Mouse (Mus musculus): Measurements from ENCODE around the gene Tmem41b.
A peak's percentile ranks its signal among the peaks of the same experiment; 100 is the strongest.
"Not testable (repeated sequence)": the region's sequence is repeated elsewhere in the genome, so short reads cannot be mapped to it uniquely, and the experiment has no call there.

Gene Tmem41b

DNA sequence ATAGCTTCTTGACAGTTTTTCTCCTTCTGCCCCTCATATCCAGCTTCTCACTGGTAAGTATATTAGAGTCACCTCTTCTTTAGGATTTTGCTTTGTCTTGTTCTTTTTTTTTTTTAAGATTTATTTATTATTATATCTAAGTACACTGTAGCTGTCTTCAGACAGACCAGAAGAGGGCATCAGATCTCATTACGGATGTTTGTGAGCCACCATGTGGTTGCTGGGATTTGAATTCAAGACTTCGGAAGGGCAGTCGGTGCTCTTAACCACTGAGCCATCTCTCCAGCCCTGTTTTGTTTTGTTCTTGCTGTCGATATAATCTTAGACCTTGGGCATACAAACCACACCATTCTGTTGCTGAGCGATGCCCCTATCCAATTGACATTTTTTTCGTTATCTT is at the start of gene Tmem41b:
Tmem41b (minus strand) TSS at position 155 of the 400 bp plus-strand sequence.
- DNase-seq (ENCODE audit: extremely low spot score) = not testable (repeated sequence)

DNA sequence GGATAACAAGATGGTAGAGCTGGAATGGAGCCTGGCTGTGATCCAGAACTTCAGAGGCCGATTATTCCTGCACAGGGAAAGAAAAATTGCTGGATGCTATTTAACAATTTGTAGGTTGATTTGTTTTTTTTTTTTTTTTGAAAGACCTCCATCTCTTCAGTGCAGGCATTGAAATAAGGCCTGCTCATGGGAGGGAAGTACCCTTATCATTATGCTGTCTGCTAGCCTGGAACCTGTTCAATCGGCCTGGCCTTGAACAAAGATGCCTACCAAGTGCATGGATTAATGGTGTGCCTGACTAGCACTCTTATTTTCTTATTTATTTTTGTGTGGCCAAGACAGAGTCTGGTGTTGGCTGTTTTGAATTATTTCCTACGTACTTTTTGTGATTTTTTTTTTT is 43.6 kb upstream of the Tmem41b start:
- no peak for DNase-seq (ENCODE audit: extremely low spot score)

GRCm38 (mm10) chr7:110028826-110029225 is 42.1 kb upstream of the Tmem41b start:
- DNase-seq (ENCODE audit: extremely low spot score) = no peak

- no peak for DNase-seq (ENCODE audit: extremely low spot score)
These were observed 39.9 kb upstream of the Tmem41b start for GRCm38 (mm10) chr7:110026594-110026993.

DNA sequence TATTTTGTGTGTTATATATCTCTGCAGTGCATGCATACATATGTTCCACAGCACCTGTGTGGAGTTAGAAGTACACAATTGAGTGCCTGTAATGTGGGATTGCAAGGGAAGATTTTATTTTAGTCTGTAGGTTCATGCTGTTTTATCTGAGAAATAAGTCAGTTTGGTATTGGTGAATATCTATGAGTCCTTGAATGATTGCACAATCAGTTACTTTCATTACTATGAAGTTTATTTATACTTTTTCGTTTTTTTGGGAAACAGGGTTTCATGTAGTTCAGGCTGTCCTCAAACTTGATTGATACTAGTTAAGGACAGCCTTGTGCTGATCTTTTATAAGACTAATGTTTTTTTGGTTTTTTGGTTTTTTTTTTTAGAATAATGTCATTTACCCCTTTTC is 36.8 kb upstream of the Tmem41b start:
- no peak for DNase-seq (ENCODE audit: extremely low spot score)

- no peak for DNase-seq (ENCODE audit: extremely low spot score)
These were observed 32.1 kb upstream of the Tmem41b start for GRCm38 (mm10) chr7:110018631-110019482.

- DNase-seq (ENCODE audit: extremely low spot score) = peak; percentile 90
These were observed 31.4 kb upstream of the Tmem41b start, which contains the start of gene Ipo7 for GRCm38 (mm10) chr7:110018117-110018630. Ipo7 (plus strand) TSS chr7:110018274.

GRCm38 (mm10) chr7:110014272-110014671 is 27.5 kb upstream of the Tmem41b start:
- no peak for DNase-seq (ENCODE audit: extremely low spot score)

- DNase-seq (ENCODE audit: extremely low spot score) = no peak
These were observed 24.7 kb upstream of the Tmem41b start for GRCm38 (mm10) chr7:110011417-110011816.

- DNase-seq (ENCODE audit: extremely low spot score) = no peak
These were observed 22.4 kb upstream of the Tmem41b start for GRCm38 (mm10) chr7:110009084-110009483.

GRCm38 (mm10) chr7:110008513-110008912 is 21.8 kb upstream of the Tmem41b start:
- no peak for DNase-seq (ENCODE audit: extremely low spot score)

DNA sequence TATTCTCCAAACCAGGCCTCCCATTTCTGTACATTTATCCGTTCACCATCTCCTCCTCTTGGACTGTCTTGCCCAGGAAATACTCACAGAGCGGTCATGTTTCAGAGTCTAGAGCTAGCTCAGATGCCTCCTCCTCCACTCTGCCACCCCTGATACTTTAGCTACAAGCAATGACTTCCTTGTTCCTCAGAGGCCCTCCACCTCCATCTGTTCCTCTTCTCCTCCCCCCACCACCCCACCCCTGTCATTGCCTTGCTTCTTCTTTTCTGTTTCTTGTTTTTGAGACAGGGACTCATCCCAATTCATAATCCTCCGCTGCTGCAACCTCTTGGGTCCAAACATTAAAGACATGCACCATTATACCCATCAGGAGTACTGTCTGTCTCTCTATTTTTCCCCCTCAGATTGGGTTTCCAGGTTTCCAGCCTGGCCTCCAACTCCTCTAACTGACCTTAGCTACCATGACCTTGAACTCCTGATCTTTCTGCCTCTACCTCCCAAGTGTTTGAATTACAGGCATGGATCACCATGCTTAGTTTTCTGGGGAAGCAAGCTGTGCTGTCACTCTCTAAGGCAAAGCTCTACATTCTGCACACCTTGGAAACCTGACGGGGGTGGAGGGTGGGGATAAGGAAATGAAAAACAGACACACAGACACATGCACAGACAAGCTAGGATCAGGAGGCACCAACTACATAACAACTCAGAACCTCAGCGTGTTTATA is 19.9 kb upstream of the Tmem41b start:
- DNase-seq (ENCODE audit: extremely low spot score) = no peak

DNA sequence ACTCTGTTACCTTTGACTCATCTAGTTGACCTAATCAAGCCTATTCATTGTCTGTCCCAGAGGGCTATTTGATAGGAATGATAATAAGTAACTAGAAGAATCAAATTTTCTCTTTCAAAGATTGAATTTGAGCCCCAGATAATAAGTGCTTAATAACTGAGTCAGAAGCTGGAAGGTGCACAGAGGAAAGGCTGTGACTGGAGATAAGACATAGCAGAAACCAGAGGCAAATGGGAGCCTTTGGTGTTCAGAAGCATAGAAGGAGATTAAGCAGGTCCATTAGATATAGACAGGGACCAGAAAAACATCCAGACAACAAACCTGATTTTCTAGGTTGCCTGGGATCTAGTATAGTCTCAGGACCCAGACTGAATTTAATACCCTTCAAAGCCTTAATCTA is 19.2 kb upstream of the Tmem41b start:
- no peak for DNase-seq (ENCODE audit: extremely low spot score)

DNA sequence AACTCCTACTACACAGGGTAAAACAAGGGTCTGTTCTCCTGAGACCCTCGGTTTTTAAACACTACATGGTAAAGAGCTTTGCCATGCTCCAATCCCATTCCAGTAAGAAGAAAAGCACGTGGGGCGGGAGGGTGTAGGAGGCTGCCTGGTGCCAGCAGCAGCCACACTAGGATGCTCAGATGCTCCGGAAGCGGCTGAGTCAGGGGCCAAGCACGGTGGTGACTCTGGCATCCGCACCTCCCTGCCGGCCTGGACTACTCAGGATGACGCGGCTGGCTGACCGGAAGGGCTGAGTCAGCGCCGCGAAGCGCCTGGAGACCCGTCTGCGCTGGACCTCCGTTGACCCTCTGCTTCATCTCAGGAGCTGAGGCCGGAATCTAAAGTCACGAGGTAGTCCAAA is 16.2 kb upstream of the Tmem41b start:
- peak; percentile 61 for DNase-seq (ENCODE audit: extremely low spot score)

GRCm38 (mm10) chr7:110002092-110002491 is 15.4 kb upstream of the Tmem41b start:
- DNase-seq (ENCODE audit: extremely low spot score) = no peak

DNA sequence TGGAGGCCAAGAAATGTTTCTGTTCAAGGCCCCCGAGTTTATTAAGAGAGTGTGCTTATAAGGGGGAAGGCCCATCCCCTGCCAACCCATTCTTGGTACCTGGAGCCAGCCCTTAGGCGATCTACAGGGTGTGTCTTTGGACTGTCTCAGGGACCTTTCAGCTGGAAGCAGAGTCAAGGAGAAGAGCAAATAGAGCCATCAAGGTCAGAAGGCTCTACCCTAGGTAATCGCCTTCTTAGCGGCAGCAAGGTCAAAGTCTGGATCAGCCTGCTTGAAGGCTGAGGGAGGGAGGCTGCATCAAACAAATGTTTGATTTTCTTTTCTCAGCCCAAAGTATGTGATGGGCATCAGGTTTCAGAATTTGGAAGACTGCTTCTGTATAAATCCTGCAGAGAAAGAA is 11.7 kb upstream of the Tmem41b start:
- DNase-seq (ENCODE audit: extremely low spot score) = no peak

DNA sequence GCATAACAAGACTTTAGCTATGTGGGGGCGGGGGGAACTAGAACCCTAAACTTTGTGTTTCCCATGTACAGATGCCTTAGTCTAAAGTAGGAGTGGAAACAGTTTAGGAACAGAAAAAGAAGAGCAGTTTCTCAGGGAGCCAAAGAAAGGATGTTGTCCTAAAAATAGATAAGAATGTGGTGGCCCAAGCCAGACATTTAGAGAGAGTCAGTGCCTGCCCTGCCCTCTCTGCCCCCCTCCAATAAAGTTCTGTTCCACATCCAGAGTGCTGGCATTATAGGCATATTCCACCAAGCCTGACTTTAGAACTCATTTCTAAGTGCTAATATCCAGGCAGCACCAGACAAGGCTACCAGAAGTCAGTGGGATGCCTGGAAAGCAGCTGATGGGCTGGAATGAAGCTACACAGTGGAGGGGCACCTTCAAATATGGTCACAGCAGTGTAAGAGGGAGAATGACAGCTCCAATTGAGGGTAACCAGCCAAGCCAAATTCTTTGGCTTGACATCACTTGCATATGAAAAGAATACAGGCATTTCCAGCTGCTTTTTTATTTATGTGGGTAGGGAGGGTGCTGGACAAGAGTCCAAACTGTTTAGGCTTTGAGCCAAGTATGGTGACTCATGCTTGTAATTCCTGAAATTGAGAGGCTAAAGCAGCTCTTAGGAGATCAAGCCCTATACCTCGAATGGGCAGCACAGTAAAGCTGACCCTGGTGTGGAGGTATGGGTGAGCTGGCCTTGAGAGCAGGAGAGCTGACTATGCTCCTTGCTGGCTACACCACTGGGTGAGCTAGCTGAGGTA is 6.6 kb upstream of the Tmem41b start:
- DNase-seq (ENCODE audit: extremely low spot score) = no peak

- no peak for DNase-seq (ENCODE audit: extremely low spot score)
These were observed 4.6 kb upstream of the Tmem41b start for GRCm38 (mm10) chr7:109991286-109991685.

GRCm38 (mm10) chr7:109986133-109986669 is 528 bp downstream of the Tmem41b start:
- peak; percentile 100 for DNase-seq (ENCODE audit: extremely low spot score)

- no peak for DNase-seq (ENCODE audit: extremely low spot score)
These were observed 1.0 kb downstream of the Tmem41b start for GRCm38 (mm10) chr7:109985661-109986132.

GRCm38 (mm10) chr7:109984608-109985007 is 2.1 kb downstream of the Tmem41b start:
- not testable (repeated sequence) for DNase-seq (ENCODE audit: extremely low spot score)
